Mouse (Mus musculus) neural tube, embryonic 14.5 days (tissue): Measurements from ENCODE around the gene Clmp. TPM values are rescaled to one million over a fixed set of nuclear protein-coding genes. Genes with fewer than 3 reads are reported as not detected.
A peak's percentile ranks its signal among the peaks of the same experiment; 100 is the strongest.

Source experiments
- ATAC-seq: fragments of 200-750 bp; cut with Nextera tagmentation; 2 replicates; pipeline ENCODE4 v1.8.0; 2017; ENCODE audit warnings: low read depth, mild to moderate bottlenecking, moderate TSS enrichment, moderate library complexity
- H3K27ac ChIP-seq: fragments of 300-500 bp; sonication (generic); 2 replicates; pipeline ENCODE4 v1.5.1; 2014; ENCODE audit warnings: low read depth, mild to moderate bottlenecking, control low read depth, low read length, moderate library complexity, mixed read lengths
- H3K27me3 ChIP-seq: fragments of 300-500 bp; sonication (generic); 2 replicates; pipeline ENCODE4 v1.6.1; 2014; ENCODE audit warnings: low read length; ENCODE audit not compliant: control insufficient read depth, insufficient read depth
- H3K36me3 ChIP-seq: fragments of 300-500 bp; sonication (generic); 2 replicates; pipeline ENCODE4 v1.6.1; 2014; ENCODE audit warnings: low read length, mixed read lengths; ENCODE audit not compliant: control insufficient read depth, insufficient read depth
- H3K4me1 ChIP-seq: fragments of 300-500 bp; sonication (generic); 2 replicates; pipeline ENCODE4 v1.6.1; 2014; ENCODE audit warnings: low read length; ENCODE audit not compliant: control insufficient read depth, insufficient read depth
- H3K4me2 ChIP-seq: fragments of 300-500 bp; sonication (generic); 2 replicates; pipeline ENCODE4 v1.6.1; 2014; ENCODE audit warnings: mild to moderate bottlenecking, low read depth, low read length, control low read depth
- H3K4me3 ChIP-seq: fragments of 300-500 bp; sonication (generic); 2 replicates; pipeline ENCODE4 v1.5.1; 2014; ENCODE audit warnings: low read depth, low read length, control low read depth, mixed read lengths
- H3K9ac ChIP-seq: fragments of 300-500 bp; sonication (generic); replicated peaks from 2 replicates; pipeline ENCODE4 v1.6.1; 2014; ENCODE audit warnings: low read depth, mild to moderate bottlenecking, control low read depth, low read length, mixed read lengths
- H3K9me3 ChIP-seq: fragments of 300-500 bp; sonication (generic); 2 replicates; pipeline ENCODE4 v1.6.1; 2016; ENCODE audit warnings: low read length; ENCODE audit not compliant: control insufficient read depth
- WGBS: fragments of 180-500 bp; shearing (Covaris S2); extraction: QIAGEN DNeasy Blood & Tissue Kit; methylation state at CpG from one replicate; pipeline ENCODE4 v1.1.7; 2014; 5-methylcytosine and 5-hydroxymethylcytosine counted together
- polyA plus RNA-seq: library from polyadenylated mRNA; unstranded; fragments of >200 nt; fragmentation: Nextera tagmentation; extraction: Ambion mirVana; gene quantifications from 2 replicates; pipeline ENCODE4 v1.2.1, GENCODE M21; 2014

Clmp gene
- polyA plus RNA-seq, 1 experiment from 2014 or later: 62.0 TPM

- Histone ChIP-seq H3K27ac (peak overlapping the region; percentile 89), H3K9ac (peak overlapping the region; percentile 91), H3K4me2 (peak overlapping the region; percentile 53), H3K27me3 (no peaks in the 10 kb centered on the region), H3K4me3 (peak overlapping the region; percentile 66), H3K36me3 (no peaks in the 10 kb centered on the region), H3K4me1 (peaks cover 9% of the 10 kb centered on the region), H3K9me3 (no peaks in the 10 kb centered on the region)
- peak; percentile 72 for ATAC-seq
- under 1% methylated on average over 23 of the region's 23 CpGs for WGBS
Observed at GRCm38 (mm10) chr9:40686421-40686899, 698 bp downstream of the Clmp start.

- H3K4me2 ChIP-seq: peak overlapping the region; percentile 53
- H3K4me3 ChIP-seq: peak overlapping the region; percentile 66
- whole genome bisulfite sequencing: 35% methylated on average over 5 of the region's 5 CpGs
- no peaks in the 10 kb centered on the region for H3K27me3 ChIP-seq
- peak overlapping the region; percentile 91 for H3K9ac ChIP-seq
- peak; percentile 12; the same call in 1 of the 2 replicates for ATAC-seq
- no peaks in the 10 kb centered on the region for H3K36me3 ChIP-seq
- peaks cover 9% of the 10 kb centered on the region for H3K4me1 ChIP-seq
- H3K27ac ChIP-seq: peak overlapping the region; percentile 89
- H3K9me3 ChIP-seq: no peaks in the 10 kb centered on the region
Observed at GRCm38 (mm10) chr9:40687053-40687452, 1.3 kb downstream of the Clmp start.

- 29% methylated on average over 3 of the region's 3 CpGs for WGBS
- Histone ChIP-seq H3K27me3 (no peaks in the 10 kb centered on the region), H3K27ac (no peak overlapping the region)
Observed at GRCm38 (mm10) chr9:40687553-40687952, 1.8 kb downstream of the Clmp start.

GRCm38 (mm10) chr9:40690511-40690910, 4.7 kb downstream of the Clmp start:
- Histone ChIP-seq H3K27ac (no peak overlapping the region), H3K4me2 (no peak overlapping the region), H3K9ac (no peak overlapping the region), H3K27me3 (no peaks in the 10 kb centered on the region), H3K9me3 (no peaks in the 10 kb centered on the region), H3K36me3 (no peaks in the 10 kb centered on the region), H3K4me1 (peaks cover 19% of the 10 kb centered on the region), H3K4me3 (no peak overlapping the region)
- 90% methylated on average over 7 of the region's 7 CpGs for WGBS
- no peak for ATAC-seq

More at GRCm38 (mm10) chr9:40687553-40687952, 1.8 kb downstream of the Clmp start:
- Histone ChIP-seq H3K36me3 (no peaks in the 10 kb centered on the region), H3K4me3 (peak overlapping the region; percentile 66), H3K9ac (no peak overlapping the region), H3K4me1 (peaks cover 9% of the 10 kb centered on the region), H3K4me2 (peak overlapping the region; percentile 53), H3K9me3 (no peaks in the 10 kb centered on the region)
- ATAC-seq: no peak

GRCm38 (mm10) chr9:40693026-40693425, 7.3 kb downstream of the Clmp start:
- Histone ChIP-seq H3K27ac (peak overlapping the region; percentile 56), H3K9me3 (no peaks in the 10 kb centered on the region), H3K27me3 (no peaks in the 10 kb centered on the region), H3K4me2 (no peak overlapping the region), H3K36me3 (no peaks in the 10 kb centered on the region), H3K9ac (no peak overlapping the region), H3K4me3 (no peak overlapping the region), H3K4me1 (peaks cover 13% of the 10 kb centered on the region)
- no peak for ATAC-seq
- 56% methylated on average over 3 of the region's 3 CpGs for WGBS

- no peak overlapping the region for H3K4me3 ChIP-seq
- H3K4me2 ChIP-seq: no peak overlapping the region
- H3K4me1 ChIP-seq: peaks cover 10% of the 10 kb centered on the region; the same call in 1 of the 2 replicates
- WGBS: 34% methylated on average over 5 of the region's 5 CpGs
- H3K9ac ChIP-seq: no peak overlapping the region
- no peaks in the 10 kb centered on the region for H3K36me3 ChIP-seq
- no peaks in the 10 kb centered on the region for H3K27me3 ChIP-seq
- ATAC-seq: peak; percentile 45; the same call in 1 of the 2 replicates
- peak overlapping the region; percentile 1; the same call in 1 of the 2 replicates for H3K27ac ChIP-seq
- no peaks in the 10 kb centered on the region for H3K9me3 ChIP-seq
Observed at GRCm38 (mm10) chr9:40693768-40694167, 8.0 kb downstream of the Clmp start.

- Histone ChIP-seq H3K4me3 (no peak overlapping the region), H3K9me3 (no peaks in the 10 kb centered on the region), H3K27ac (peak overlapping the region; percentile 1; the same call in 1 of the 2 replicates), H3K36me3 (no peaks in the 10 kb centered on the region), H3K9ac (no peak overlapping the region), H3K27me3 (no peaks in the 10 kb centered on the region), H3K4me2 (no peak overlapping the region), H3K4me1 (peaks cover 10% of the 10 kb centered on the region; the same call in 1 of the 2 replicates)
- WGBS: 73% methylated on average over 12 of the region's 12 CpGs
- no peak for ATAC-seq
Observed at GRCm38 (mm10) chr9:40694284-40694683, 8.5 kb downstream of the Clmp start.

GRCm38 (mm10) chr9:40696086-40696485, 10.3 kb downstream of the Clmp start:
- Histone ChIP-seq H3K9me3 (no peaks in the 10 kb centered on the region), H3K27ac (no peak overlapping the region), H3K4me1 (peaks cover 10% of the 10 kb centered on the region; the same call in 1 of the 2 replicates), H3K36me3 (no peaks in the 10 kb centered on the region), H3K27me3 (no peaks in the 10 kb centered on the region), H3K4me3 (no peak overlapping the region), H3K9ac (no peak overlapping the region), H3K4me2 (no peak overlapping the region)
- no peak for ATAC-seq
- 84% methylated on average over 4 of the region's 4 CpGs for WGBS

GRCm38 (mm10) chr9:40699194-40699593, 13.4 kb downstream of the Clmp start:
- H3K36me3 ChIP-seq: no peaks in the 10 kb centered on the region
- no peak overlapping the region for H3K9ac ChIP-seq
- WGBS: 93% methylated on average over 3 of the region's 3 CpGs
- H3K9me3 ChIP-seq: no peaks in the 10 kb centered on the region
- no peak overlapping the region for H3K4me3 ChIP-seq
- no peak for ATAC-seq
- no peaks in the 10 kb centered on the region for H3K4me1 ChIP-seq
- H3K27ac ChIP-seq: no peak overlapping the region
- no peak overlapping the region for H3K4me2 ChIP-seq
- no peaks in the 10 kb centered on the region for H3K27me3 ChIP-seq
